Mouse (Mus musculus) embryonic facial prominence, embryonic 10.5 days (tissue): ENCODE results near the gene Ppie. TPM values are rescaled to one million over a fixed set of nuclear protein-coding genes. Genes with fewer than 3 reads are reported as not detected.
A peak's percentile ranks its signal among the peaks of the same experiment; 100 is the strongest.
"Not testable (repeated sequence)": the region's sequence is repeated elsewhere in the genome, so short reads cannot be mapped to it uniquely, and the experiment has no call there.

Source experiments
- DNase-seq: peaks from one replicate; pipeline ENCODE4 v3.0.0-alpha.2; 2017; ENCODE audit warnings: low spot score
- H3K27ac ChIP-seq: fragments of 300-500 bp; sonication (generic); replicated peaks from 2 replicates; pipeline ENCODE4 v1.5.1; 2016; ENCODE audit warnings: mild to moderate bottlenecking
- H3K27me3 ChIP-seq: fragments of 300-500 bp; sonication (generic); replicated peaks from 2 replicates; pipeline ENCODE4 v1.6.1; 2016; ENCODE audit warnings: low read depth, mild to moderate bottlenecking; ENCODE audit not compliant: poor library complexity, severe bottlenecking
- H3K36me3 ChIP-seq: fragments of 300-500 bp; sonication (generic); replicated peaks from 2 replicates; pipeline ENCODE4 v1.6.1; 2016; ENCODE audit warnings: mild to moderate bottlenecking, moderate library complexity
- H3K4me1 ChIP-seq: fragments of 300-500 bp; sonication (generic); 2 replicates; pipeline ENCODE4 v1.6.1; 2016
- H3K4me3 ChIP-seq: fragments of 300-500 bp; sonication (generic); 2 replicates; pipeline ENCODE4 v1.5.1; 2016; ENCODE audit warnings: mild to moderate bottlenecking, moderate library complexity
- H3K9me3 ChIP-seq: fragments of 300-500 bp; sonication (generic); 2 replicates; pipeline ENCODE4 v1.6.1; 2016; ENCODE audit warnings: mild to moderate bottlenecking
- WGBS: fragments of 180-500 bp; shearing (Covaris S2); methylation state at CpG from one replicate; pipeline ENCODE4 v1.1.7; 2016; 5-methylcytosine and 5-hydroxymethylcytosine counted together
- polyA plus RNA-seq: library from polyadenylated mRNA; unstranded; fragments of >200 nt; fragmentation: Nextera tagmentation; extraction: Ambion mirVana; gene quantifications from 2 replicates; pipeline ENCODE4 v1.2.1, GENCODE M21; 2016

Ppie gene
- polyA plus RNA-seq, 1 experiment from 2014 or later: 131 TPM

- H3K4me1 ChIP-seq: peaks cover under 1% of the 10 kb centered on the region; the same call in 1 of the 2 replicates
- H3K27ac ChIP-seq: no peak overlapping the region
- DNase-seq: no peak
- 90% methylated on average over 4 of the region's 4 CpGs for WGBS
- H3K36me3 ChIP-seq: no peaks in the 10 kb centered on the region
- no peak overlapping the region for H3K4me3 ChIP-seq
- H3K9me3 ChIP-seq: no peaks in the 10 kb centered on the region
- peaks cover 41% of the 10 kb centered on the region for H3K27me3 ChIP-seq
These were observed 29.0 kb downstream of the Ppie start for GRCm38 (mm10) chr4:123110751-123111150.

DNA sequence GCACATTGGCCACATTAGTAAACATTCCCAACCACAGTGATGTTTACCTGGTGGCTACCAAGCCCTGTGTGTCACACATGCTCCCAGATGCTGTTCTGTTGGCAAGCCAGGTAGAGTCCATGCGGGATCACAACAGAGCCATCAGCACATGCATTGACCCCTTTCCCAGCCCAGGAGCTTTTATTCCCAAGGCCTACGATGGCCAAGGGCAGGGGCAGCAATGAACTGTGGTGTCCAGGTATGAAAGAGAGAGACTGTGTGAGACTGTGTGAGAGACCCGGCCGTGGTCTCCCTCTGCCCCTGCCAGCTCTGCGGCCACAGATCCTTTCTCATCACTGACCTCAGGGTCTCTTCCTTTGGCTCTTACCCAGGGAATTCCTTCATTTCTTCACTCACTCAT, 31.7 kb downstream of the Ppie start:
- Histone ChIP-seq H3K27ac (no peak overlapping the region), H3K36me3 (no peaks in the 10 kb centered on the region), H3K4me1 (peaks cover 12% of the 10 kb centered on the region), H3K27me3 (peaks cover 55% of the 10 kb centered on the region), H3K4me3 (no peak overlapping the region), H3K9me3 (no peaks in the 10 kb centered on the region)
- 89% methylated on average over 5 of the region's 5 CpGs for WGBS
- no peak for DNase-seq

GRCm38 (mm10) chr4:123106864-123107263, 32.9 kb downstream of the Ppie start:
- no peak overlapping the region for H3K4me3 ChIP-seq
- no peak overlapping the region for H3K27ac ChIP-seq
- WGBS: 88% methylated on average over 2 of the region's 2 CpGs
- H3K27me3 ChIP-seq: peaks cover 62% of the 10 kb centered on the region
- H3K9me3 ChIP-seq: no peaks in the 10 kb centered on the region
- peaks cover 12% of the 10 kb centered on the region for H3K4me1 ChIP-seq
- DNase-seq: no peak
- H3K36me3 ChIP-seq: no peaks in the 10 kb centered on the region

DNA sequence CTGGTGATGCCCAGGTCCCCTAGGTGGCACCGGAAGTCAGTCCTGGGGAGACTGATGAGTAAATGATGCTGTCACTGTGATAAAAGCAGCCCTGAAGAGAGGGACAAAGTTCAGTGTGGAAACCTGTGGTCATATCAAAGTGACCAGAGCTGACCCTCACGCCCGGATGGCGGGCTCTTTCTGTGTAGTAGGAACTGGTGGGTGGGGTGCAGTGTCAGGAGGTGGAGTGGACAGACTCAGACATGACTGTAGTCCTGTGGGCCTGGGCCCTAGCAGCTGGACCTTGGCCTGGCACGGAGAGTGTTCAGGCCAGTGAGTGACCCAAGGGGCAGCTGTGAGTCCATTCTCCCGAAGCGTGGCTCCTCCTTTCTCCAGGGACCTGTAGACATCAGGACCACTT, 33.8 kb downstream of the Ppie start:
- 81% methylated on average over 7 of the region's 7 CpGs for WGBS
- H3K4me1 ChIP-seq: peaks cover 12% of the 10 kb centered on the region
- not testable (repeated sequence) for DNase-seq, H3K36me3 ChIP-seq, H3K27ac ChIP-seq, H3K9me3 ChIP-seq, H3K4me3 ChIP-seq
- peaks cover 63% of the 10 kb centered on the region for H3K27me3 ChIP-seq

GRCm38 (mm10) chr4:123105451-123105790, 34.3 kb downstream of the Ppie start:
- H3K27me3 ChIP-seq: peaks cover 63% of the 10 kb centered on the region
- peak overlapping the region; percentile 51 for H3K4me3 ChIP-seq
- no peaks in the 10 kb centered on the region for H3K9me3 ChIP-seq
- peaks cover 12% of the 10 kb centered on the region for H3K4me1 ChIP-seq
- no peaks in the 10 kb centered on the region for H3K36me3 ChIP-seq
- WGBS: 25% methylated on average over 24 of the region's 24 CpGs
- DNase-seq: no peak
- no peak overlapping the region for H3K27ac ChIP-seq

- WGBS: 5% methylated on average over 75 of the region's 75 CpGs
- H3K36me3 ChIP-seq: no peaks in the 10 kb centered on the region
- H3K9me3 ChIP-seq: no peaks in the 10 kb centered on the region
- H3K4me1 ChIP-seq: peaks cover 12% of the 10 kb centered on the region
- peak; percentile 46 for DNase-seq
- peaks cover 63% of the 10 kb centered on the region for H3K27me3 ChIP-seq
- peak within 1 kb of the TSS; percentile 51 for H3K4me3 ChIP-seq
- H3K27ac ChIP-seq: no peak within 1 kb of the TSS
These were observed 34.9 kb downstream of the Ppie start, which contains the start of gene Bmp8b for GRCm38 (mm10) chr4:123104651-123105450. Gene Bmp8b (plus strand): TSS chr4:123105165.

DNA sequence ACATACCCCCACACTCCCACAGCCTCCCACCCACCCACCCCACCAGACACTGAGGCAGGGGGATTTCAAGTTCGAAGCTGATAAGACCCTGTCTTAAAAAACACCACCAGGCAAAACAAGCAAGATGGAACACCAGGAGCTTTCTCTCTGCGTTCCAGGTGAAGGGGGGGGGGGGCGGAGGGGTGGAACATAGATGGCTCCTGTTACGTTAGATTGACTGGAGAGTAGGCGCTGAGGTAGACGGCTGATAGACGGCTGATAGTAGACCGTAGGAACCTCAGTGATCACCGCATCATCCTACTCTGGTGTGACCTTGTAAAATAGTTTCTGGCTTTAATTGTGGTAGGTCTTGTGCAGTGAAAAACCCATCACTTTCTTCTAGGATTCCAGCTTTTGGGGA, 45.9 kb downstream of the Ppie start:
- Histone ChIP-seq H3K36me3 (no peaks in the 10 kb centered on the region), H3K4me3 (no peak overlapping the region), H3K4me1 (peaks cover 13% of the 10 kb centered on the region), H3K27me3 (no peaks in the 10 kb centered on the region), H3K9me3 (no peaks in the 10 kb centered on the region), H3K27ac (no peak overlapping the region)
- DNase-seq: peak; percentile 34
- 58% methylated on average over 9 of the region's 9 CpGs for WGBS

GRCm38 (mm10) chr4:123093064-123093776, 46.5 kb downstream of the Ppie start:
- 58% methylated on average over 17 of the region's 17 CpGs for WGBS
- Histone ChIP-seq H3K36me3 (no peaks in the 10 kb centered on the region), H3K27me3 (no peaks in the 10 kb centered on the region), H3K9me3 (no peaks in the 10 kb centered on the region), H3K4me1 (peaks cover 13% of the 10 kb centered on the region), H3K4me3 (no peak overlapping the region), H3K27ac (no peak overlapping the region)
- DNase-seq: peak; percentile 40

DNA sequence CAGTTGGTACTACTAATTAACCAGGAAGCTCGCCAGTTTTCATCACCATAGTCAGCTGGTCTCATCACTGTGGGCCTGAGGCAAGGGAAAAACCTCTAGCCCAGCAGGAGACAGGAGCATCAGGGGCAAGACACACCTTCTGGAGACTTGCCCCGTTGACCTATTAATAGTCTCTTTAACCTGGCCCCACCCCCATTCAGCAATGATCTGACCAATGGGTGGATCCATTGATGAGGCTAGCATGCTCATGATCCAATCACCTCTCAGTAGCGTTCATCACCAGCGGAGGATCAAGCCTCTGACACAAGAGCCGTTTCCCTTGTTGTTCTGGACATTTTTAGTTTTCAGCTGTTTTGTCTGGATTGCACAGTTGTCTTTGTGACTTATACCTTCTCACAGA, 47.1 kb downstream of the Ppie start:
- H3K4me3 ChIP-seq: no peak overlapping the region
- H3K27me3 ChIP-seq: no peaks in the 10 kb centered on the region
- no peaks in the 10 kb centered on the region for H3K9me3 ChIP-seq
- no peaks in the 10 kb centered on the region for H3K36me3 ChIP-seq
- no peak overlapping the region for H3K27ac ChIP-seq
- DNase-seq: no peak
- WGBS: 73% methylated on average over 5 of the region's 5 CpGs
- H3K4me1 ChIP-seq: peaks cover 13% of the 10 kb centered on the region

DNA sequence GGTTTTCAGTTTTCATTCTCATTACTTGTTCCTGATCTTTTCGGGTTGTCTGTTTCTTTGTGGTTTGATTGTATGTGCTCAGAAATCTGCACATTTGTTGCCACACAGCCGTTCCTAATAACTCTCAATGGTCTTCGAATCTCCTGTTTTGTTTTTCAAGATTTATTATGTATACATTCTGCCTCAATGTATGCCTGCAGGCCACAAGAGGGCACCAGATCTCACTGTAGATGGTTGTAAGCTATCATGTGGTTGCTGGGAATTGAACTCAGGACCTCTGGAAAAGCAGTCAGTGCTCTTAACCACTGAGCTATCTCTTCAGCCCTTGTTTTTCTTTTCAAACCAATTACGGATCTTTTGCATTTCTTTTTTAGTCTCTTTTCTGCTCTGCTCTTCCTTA, 53.4 kb downstream of the Ppie start:
- Histone ChIP-seq H3K9me3 (no peaks in the 10 kb centered on the region), H3K36me3 (no peaks in the 10 kb centered on the region), H3K4me3 (no peak overlapping the region), H3K4me1 (peaks cover 10% of the 10 kb centered on the region; the same call in 1 of the 2 replicates), H3K27me3 (no peaks in the 10 kb centered on the region), H3K27ac (no peak overlapping the region)
- DNase-seq: no peak
- WGBS: 93% methylated on average over 4 of the region's 4 CpGs

GRCm38 (mm10) chr4:123085290-123085689, 54.5 kb downstream of the Ppie start:
- no peak overlapping the region for H3K27ac ChIP-seq
- 82% methylated on average over 2 of the region's 2 CpGs for WGBS

GRCm38 (mm10) chr4:123083323-123083902, 56.3 kb downstream of the Ppie start:
- Histone ChIP-seq H3K27ac (no peak overlapping the region), H3K4me1 (peaks cover 10% of the 10 kb centered on the region; the same call in 1 of the 2 replicates), H3K36me3 (no peaks in the 10 kb centered on the region), H3K27me3 (no peaks in the 10 kb centered on the region), H3K9me3 (no peaks in the 10 kb centered on the region), H3K4me3 (no peak overlapping the region)
- 72% methylated on average over 13 of the region's 13 CpGs for WGBS
- no peak for DNase-seq

More at GRCm38 (mm10) chr4:123085290-123085689, 54.5 kb downstream of the Ppie start:
- Histone ChIP-seq H3K36me3 (no peaks in the 10 kb centered on the region), H3K4me3 (no peak overlapping the region), H3K4me1 (peaks cover 10% of the 10 kb centered on the region; the same call in 1 of the 2 replicates), H3K9me3 (no peaks in the 10 kb centered on the region), H3K27me3 (no peaks in the 10 kb centered on the region)
- DNase-seq: no peak
